Mouse (Mus musculus): Measurements from ENCODE around the gene Inhba. TPM values are rescaled to one million over a fixed set of nuclear protein-coding genes. Genes with fewer than 3 reads are reported as not detected.

The Inhba gene
- total RNA-seq, 2 experiments from 2014 or later: 2.9 to 6.1 TPM

DNA sequence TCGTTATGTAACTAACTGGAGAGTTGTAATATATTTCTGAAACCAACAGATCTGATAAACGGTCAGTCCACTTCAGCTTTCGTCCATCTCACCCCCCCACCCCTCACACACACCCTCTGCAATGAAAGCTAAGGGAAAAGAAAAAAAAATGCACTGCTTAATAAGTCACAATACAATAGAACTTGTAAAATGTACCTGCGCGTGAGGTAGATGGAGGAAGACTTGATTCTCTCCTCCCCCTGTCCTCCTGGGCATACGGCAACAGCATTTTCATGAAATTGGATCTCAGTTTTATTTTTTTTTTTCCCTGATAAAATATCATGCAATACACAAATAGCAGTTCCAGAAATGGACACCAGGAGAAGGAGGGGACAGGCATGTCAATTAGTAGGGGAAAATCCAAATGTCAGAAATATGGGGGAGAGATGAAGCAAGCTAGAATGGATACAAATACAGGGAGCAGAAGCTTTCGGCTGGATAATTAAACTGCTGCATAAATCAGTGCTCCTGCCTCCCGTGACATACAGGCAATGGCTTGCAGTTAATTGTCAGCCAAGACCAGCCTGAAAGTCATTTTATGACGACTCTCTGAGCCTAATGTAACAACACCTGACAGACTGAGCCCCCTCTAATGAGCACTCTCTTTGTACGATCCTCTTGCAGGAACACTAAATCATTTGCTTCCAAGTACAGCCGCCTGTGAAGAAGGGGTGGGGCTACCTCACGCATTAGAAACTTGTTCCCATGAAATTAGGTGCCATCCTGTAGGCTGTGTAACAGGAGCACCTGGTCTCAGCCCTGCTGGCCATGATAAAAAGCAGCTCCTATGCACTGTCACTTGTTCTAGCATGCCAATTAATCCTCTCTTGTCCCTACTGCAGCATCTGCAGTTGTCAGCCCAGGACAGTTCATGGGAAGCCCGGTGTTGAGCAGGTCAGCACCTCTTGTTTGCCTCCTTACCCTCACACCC lies 11.7 kb downstream of the Inhba start:
- DNase-seq: no peak

- no peak for DNase-seq
Measured at GRCm38 (mm10) chr13:16030557-16031057, 19.0 kb downstream of the Inhba start.

DNA sequence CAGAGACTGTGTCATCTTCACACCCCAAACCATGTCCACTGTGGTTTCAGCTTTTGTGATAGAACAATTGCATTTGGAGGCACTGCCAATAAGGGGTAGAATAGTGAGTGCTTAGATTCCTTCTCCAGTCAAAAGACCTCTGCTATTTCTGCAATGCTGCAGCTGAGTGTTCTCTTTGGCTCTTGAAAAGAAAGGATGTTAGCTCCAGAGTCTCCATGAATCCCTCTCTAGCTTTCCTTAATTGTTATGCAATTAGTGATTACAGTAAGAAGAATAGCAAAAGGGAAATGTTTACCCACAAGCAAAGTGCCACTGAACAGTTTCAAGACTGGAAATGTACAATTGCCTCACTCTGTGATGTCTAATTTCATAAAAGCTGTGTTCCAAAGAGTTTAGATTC lies 20.8 kb downstream of the Inhba start:
- DNase-seq: no peak

DNA sequence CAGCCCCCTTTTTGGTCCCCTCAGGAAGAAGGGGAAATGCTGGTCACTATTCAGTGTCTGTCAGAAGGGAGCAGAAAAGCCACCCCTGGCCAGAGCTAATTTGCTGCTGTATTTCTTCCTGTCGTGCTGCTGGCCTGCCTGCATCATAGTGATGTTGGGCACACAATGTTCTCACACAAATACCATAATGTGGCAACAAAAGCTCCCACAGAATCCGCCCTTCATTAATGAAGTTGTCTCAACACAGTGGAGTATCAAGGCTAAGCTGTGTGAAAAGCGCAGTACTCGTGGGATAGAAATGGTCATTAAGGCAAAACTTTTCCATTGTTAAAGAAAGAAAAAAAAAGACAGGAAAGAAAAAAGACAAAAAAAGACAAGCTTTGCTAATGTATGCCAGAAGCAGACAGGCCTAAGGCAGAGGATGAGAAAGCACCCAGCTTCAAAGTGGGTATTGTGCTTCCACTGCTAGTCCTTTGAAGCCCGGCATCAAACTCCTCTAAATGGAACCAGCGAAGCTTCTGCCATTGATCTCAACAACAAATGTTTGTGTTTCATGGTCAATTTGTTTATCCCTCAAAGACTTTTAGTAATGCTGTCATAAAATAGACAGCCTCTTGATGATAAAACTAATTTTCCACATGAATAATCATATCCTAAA lies 21.4 kb downstream of the Inhba start:
- no peak for DNase-seq

DNA sequence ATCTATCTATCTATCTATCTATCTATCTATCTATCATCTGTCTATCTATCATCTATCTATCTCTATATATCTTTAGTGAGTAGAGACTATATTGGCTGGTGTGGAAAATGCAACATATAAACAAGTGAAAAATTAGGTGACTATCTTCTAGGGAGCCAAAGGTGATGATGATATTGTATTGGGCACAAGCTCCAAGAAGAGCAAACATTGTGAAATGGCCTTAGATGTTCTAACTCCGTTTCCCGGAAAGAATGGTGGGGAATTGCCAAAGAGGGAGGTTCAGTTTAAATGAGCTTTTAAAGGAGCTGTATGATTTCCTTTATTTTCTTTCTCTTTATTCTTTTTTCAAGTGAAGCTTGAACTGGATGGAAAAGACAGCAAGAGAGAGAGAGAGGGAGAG lies 57.4 kb downstream of the Inhba start:
- no peak for DNase-seq

DNA sequence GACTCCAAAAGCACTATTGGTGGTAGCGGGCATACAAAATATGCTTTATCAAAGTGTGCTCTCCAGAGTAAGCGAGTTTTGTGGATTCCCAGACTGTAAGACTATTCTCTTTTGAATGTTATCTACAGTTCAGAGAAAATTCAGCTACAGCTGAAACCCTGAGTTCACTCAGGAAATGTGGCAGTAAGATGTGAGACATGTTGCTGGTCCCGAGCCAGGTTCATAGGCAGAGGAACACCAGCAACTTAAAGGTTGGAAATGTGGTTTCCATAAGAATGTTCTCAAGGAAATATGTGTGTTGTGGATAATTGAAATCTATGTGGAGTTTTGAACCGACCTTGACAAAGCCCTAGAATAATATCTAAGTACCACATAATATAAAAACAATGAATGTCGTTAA lies 65.6 kb downstream of the Inhba start:
- DNase-seq: no peak

- DNase-seq: no peak
Measured at GRCm38 (mm10) chr13:16078216-16078731, 66.6 kb downstream of the Inhba start.

DNA sequence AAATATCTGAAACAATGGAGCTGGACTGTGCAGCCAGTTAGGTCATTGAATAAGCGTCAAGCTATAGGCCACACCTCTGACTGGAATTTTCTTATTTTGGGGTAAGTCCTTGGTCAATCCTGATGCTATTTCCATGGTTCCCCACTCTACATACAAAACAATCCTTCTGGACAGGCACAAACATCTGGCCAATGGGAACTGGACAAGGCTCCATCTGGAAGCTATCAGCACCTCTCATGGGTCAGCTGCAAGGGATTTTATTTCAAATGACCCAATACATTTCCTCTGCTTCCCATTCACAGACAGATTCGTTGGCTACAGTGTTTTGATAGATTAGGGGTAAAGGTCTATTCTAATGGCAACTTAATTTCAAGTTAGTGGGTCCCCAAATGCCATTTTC lies 68.6 kb downstream of the Inhba start:
- DNase-seq: no peak

Data from adrenal gland, postnatal 10 days (tissue).